Mouse (Mus musculus) gastrocnemius, adult 2 months (tissue): ENCODE data around the gene Arrb2. TPM values are rescaled to one million over a fixed set of nuclear protein-coding genes. Genes with fewer than 3 reads are reported as not detected.

ENCODE experiments used
- DNase-seq: peaks from one replicate; pipeline ENCODE4 v3.0.0; 2022
- H3K27ac ChIP-seq: fragments of 200-600 bp; 2 replicates; pipeline ENCODE4 v1.8.1; 2022; ENCODE audit warnings: mild to moderate bottlenecking
- H3K4me3 ChIP-seq: fragments of 200-600 bp; 2 replicates; pipeline ENCODE4 v1.8.1; 2022; ENCODE audit warnings: mild to moderate bottlenecking, moderate library complexity
- CTCF ChIP-seq: fragments of 200-600 bp; IDR thresholded peaks from 2 replicates; pipeline ENCODE4 v1.8.1; 2022; ENCODE audit warnings: antibody characterized with exemption, mild to moderate bottlenecking, moderate library complexity
- intact Hi-C: fragments of 180-260 bp; cut with DNase I; formaldehyde crosslinking; loops from one replicate; pipeline ENCODE4 v1.15.1; 2025
- microRNA-seq: library from miRNA; unstranded; fragments of <30 nt; microRNA quantifications from one replicate; pipeline ENCODE4 v1.2.0, GENCODE M21; 2021
- total RNA-seq, 2 experiments: library from RNA; stranded (reverse); gene quantifications; 2 replicates each; pipeline ENCODE4 v1.2.3; 2021

The Arrb2 gene
- total RNA-seq, 2 experiments from 2014 or later, result 8.3 to 8.4 TPM

GRCm38 (mm10) chr11:70474872-70475534 lies 42.6 kb downstream of the Arrb2 start:
- TF ChIP-seq CTCF, result no peak
- Histone ChIP-seq H3K27ac (no peak overlapping the region), H3K4me3 (no peak overlapping the region)
- DNase-seq, result no peak
- intact Hi-C loops, result no loop called here

- no peak for TF ChIP-seq CTCF
- DNase-seq, result no peak
- intact Hi-C loops, result no loop called here
- H3K27ac ChIP-seq, result no peak overlapping the region
- H3K4me3 ChIP-seq, result no peak overlapping the region
Measured at GRCm38 (mm10) chr11:70485498-70485897, 53.1 kb downstream of the Arrb2 start.

- Histone ChIP-seq H3K4me3 (no peak overlapping the region), H3K27ac (no peak overlapping the region)
- DNase-seq, result peak; percentile 33
- intact Hi-C loops, result no loop called here
- TF ChIP-seq CTCF, result no peak
Measured at GRCm38 (mm10) chr11:70487816-70488215, 55.4 kb downstream of the Arrb2 start.

- peak; percentile 79 for DNase-seq
- Histone ChIP-seq H3K4me3 (no peak overlapping the region), H3K27ac (peak overlapping the region; percentile 81)
- TF ChIP-seq CTCF, result no peak
- intact Hi-C loops, result no loop called here
Measured at GRCm38 (mm10) chr11:70489138-70489537, 56.7 kb downstream of the Arrb2 start.

GRCm38 (mm10) chr11:70489684-70490083 lies 57.2 kb downstream of the Arrb2 start:
- DNase-seq, result no peak
- TF ChIP-seq CTCF, result no peak
- H3K4me3 ChIP-seq, result no peak overlapping the region
- H3K27ac ChIP-seq, result peak overlapping the region; percentile 81
- intact Hi-C loops, result no loop called here

Small RNAs within 50 kb of the gene (microRNA-seq; reads per million reads assigned to microRNA genes)
- gene Mir7115, result not detected

Other genes starting within 250 kb of the Arrb2 start
- not detected for gene Slc16a11, start 219.9 kb upstream of the Arrb2 start, total RNA-seq
- under 1 TPM; 0.28 to 0.67 TPM for gene Slc16a13, start 211.6 kb upstream of the Arrb2 start, total RNA-seq
- gene Bcl6b, start 202.8 kb upstream of the Arrb2 start, total RNA-seq, result 1 to 10 TPM; 1.4 to 2.6 TPM
- gene 0610010K14Rik, start 194.7 kb upstream of the Arrb2 start, total RNA-seq, result 10 to 100 TPM; 33.4 to 37.0 TPM
- 1 to 10 TPM; 3.7 to 4.4 TPM for gene Gm21988, start 192.8 kb upstream of the Arrb2 start, total RNA-seq
- 100 to 1,000 TPM; 109 to 117 TPM for gene Rnasek, start 192.8 kb upstream of the Arrb2 start, total RNA-seq
- gene Alox12, start 177.3 kb upstream of the Arrb2 start, total RNA-seq, result 1 to 10 TPM; 1.0 to 1.8 TPM
- not detected for gene Alox12e, start 110.0 kb upstream of the Arrb2 start, total RNA-seq
- under 1 TPM in 1 of 2 experiments, not detected in 1; 0.17 TPM for gene Alox15, start 80.6 kb upstream of the Arrb2 start, total RNA-seq
- gene Pelp1, start 22.6 kb upstream of the Arrb2 start, total RNA-seq, result 10 to 100 TPM; 18.5 to 18.7 TPM
- gene Med11, start 19.3 kb downstream of the Arrb2 start, total RNA-seq, result 1 to 10 TPM; 4.9 to 6.4 TPM
- under 1 TPM in 1 of 2 experiments, not detected in 1; 0.75 TPM for gene Zmynd15, start 26.8 kb downstream of the Arrb2 start, total RNA-seq
- 1 to 10 TPM; 1.2 to 1.4 TPM for gene Cxcl16, start 27.3 kb downstream of the Arrb2 start, total RNA-seq
- gene Tm4sf5, start 72.6 kb downstream of the Arrb2 start, total RNA-seq, result not detected
- gene Vmo1, start 82.0 kb downstream of the Arrb2 start, total RNA-seq, result not detected
- not detected for gene Gltpd2, start 86.6 kb downstream of the Arrb2 start, total RNA-seq
- 100 to 1,000 TPM; 229 to 241 TPM for gene Psmb6, start 92.7 kb downstream of the Arrb2 start, total RNA-seq
- gene Gm40193, start 100.3 kb downstream of the Arrb2 start, total RNA-seq, result not detected
- gene Pld2, start 107.4 kb downstream of the Arrb2 start, total RNA-seq, result 10 to 100 TPM; 15.8 to 18.2 TPM
- 10 to 100 TPM; 33.7 to 34.7 TPM for gene Mink1, start 130.2 kb downstream of the Arrb2 start, total RNA-seq
- not detected for gene 4930544D05Rik, start 183.2 kb downstream of the Arrb2 start, total RNA-seq
- 10 to 100 TPM; 11.0 to 18.4 TPM for gene Chrne, start 186.6 kb downstream of the Arrb2 start, total RNA-seq
- not detected for gene Gp1ba, start 206.5 kb downstream of the Arrb2 start, total RNA-seq
- gene Rnf167, start 214.6 kb downstream of the Arrb2 start, total RNA-seq, result 10 to 100 TPM; 35.0 to 38.4 TPM
- 100 to 1,000 TPM; 264 to 408 TPM for gene Slc25a11, start 214.8 kb downstream of the Arrb2 start, total RNA-seq
- 100 to 1,000 TPM; 252 to 257 TPM for gene Pfn1, start 222.0 kb downstream of the Arrb2 start, total RNA-seq
- gene Eno3, start 224.6 kb downstream of the Arrb2 start, total RNA-seq, result 1,000 to 10,000 TPM; 7,153 to 7,488 TPM
- 10 to 100 TPM; 86.3 to 86.4 TPM for gene Spag7, start 236.8 kb downstream of the Arrb2 start, total RNA-seq